Mouse (Mus musculus): ENCODE measurements around the gene Zic4.

Zic4 gene

DNA sequence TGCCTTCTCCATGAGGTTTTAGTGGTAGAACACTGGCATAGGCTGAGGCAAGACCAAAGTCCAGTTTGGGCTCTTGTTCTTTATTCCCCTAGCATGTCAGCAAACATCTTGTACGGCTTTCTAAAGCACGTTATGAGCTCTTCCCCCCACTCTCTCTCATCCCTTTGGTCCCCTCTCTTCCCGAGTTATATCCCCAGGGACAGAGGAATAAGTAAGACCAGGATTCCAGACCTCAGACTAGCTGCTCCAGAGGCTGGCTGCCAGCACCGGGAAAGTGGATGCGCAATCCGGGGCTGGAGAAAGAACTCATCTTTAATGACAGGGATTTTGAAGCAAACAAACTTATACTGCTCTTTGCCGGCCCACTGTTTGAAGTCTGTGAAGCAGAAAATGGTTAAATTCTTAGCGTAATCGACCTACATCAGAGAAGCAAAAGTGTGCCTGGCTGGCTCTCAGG, 18.3 kb downstream of the Zic4 start:
- peak; percentile 54 for DNase-seq

DNA sequence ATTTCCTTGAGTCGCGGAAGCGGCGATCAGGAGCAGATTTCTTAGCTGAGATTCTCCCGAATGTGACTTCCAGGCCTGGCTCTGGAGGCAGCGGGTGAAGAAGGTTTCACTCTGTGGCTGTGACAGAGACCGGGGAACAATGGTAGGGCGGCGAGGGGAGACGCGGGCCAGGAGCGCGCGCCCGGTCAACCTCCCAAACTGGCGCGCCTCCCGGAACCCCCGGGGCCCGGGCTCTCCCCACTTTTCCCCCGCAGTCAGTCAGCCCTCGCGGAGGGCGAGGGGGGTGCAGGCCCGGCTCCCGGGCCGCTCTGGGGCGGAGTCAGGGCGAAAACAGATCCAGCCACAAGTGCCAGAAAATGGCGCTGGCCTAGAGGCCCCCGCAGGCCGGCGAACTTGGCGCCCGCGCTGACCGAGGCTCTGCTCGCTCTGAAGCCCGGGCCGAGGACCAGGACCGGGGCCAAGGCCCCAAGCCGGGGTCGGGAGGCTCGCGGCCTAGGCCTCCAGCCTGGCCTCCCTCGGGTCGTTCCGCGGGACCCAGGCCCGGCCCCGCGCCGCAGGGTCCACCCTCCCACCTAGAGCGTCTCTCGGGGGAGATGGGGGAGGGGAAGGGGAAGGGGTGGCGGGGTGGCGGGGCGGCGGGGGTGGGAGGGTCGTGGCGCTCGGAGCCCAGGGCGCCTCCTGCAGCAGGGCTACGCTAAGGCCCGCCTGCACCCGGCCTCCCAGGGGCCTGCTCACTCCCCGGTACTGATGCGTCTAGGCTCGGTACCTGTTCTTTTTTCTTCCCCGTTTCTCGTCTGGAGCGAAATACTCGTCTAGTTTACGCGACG, 19.3 kb downstream of the Zic4 start:
- DNase-seq, result peak; percentile 84

DNA sequence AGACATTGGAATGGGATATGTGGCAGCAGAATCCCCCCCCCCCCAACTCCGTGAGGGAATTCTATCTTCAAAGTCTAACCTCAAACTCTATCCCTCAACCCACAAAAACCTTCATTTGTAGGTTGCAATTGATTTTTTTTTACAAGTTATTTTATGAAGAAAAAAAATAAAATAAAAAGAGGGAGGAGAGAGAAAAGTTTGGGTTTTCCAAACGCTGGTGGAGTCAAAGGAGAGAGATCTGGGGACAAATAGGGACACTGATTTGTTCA, 19.8 kb downstream of the Zic4 start:
- no peak for DNase-seq

DNA sequence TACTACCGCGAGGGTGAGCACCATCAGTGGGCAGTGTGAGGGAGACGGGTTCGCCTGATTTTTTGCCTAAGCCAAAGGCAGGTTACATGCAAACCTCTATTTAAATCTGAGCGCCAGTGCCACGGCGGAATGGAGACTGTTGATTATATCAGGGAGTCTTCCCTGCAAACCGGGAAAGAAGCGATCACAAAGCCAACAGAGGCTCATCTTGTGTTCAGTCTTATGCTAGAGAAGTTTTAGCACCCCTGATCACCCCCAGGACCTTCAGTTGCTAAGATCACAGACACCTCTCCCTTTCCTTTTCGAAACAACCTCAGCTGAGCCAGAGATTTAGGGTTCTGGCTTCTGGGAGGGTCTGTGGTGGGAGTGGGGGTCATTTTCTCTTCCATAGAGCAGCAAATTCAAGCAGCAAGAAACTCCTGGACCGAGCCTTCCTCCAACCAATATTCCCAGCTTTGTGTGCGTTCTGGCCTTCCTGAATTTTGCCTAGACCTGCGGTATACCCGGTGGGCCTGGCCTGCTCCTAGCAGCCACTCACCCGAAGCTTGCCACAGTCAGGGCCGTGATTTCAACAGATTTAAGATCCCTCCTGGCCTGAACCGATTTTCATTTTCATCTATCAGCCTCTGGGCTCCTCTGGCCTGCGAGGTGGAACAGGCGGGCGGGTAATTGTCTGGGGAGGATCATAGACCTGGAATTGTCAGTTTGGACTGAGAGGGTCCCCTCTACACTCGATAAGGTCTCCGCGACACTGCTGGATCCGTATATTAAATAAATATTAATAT, 20.4 kb downstream of the Zic4 start:
- DNase-seq, result peak; percentile 52

DNA sequence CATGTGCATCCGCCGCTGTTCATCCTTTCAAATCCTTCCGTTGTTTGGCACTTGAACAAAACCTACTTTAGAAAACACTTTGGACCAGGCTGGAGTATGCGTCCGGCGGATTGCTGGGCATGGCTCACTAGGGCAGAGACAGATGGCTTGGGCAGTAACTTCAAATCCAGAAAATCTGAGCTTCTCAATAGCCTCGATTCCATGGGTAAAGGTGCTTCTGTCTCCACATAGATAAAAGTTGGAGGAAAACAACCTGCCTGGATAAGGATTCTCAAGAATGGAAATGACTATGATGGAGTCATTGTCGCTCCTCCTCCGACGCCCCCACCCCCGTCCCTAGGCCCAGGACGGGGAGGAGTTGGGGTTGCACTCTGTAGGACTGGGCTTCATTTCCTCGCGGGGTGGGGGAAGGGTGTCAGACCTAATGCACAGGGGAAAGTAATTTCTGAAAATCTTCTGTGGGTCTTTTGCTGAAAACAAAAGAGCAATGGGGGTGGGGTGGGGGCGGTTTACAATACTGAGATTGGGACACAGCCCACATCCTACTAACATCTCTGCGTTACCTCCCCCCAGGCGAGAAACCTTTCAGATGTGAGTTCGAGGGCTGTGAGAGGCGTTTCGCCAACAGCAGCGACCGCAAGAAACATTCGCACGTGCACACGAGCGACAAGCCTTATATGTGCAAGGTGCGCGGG, 21.4 kb downstream of the Zic4 start:
- peak; percentile 58 for DNase-seq

DNA sequence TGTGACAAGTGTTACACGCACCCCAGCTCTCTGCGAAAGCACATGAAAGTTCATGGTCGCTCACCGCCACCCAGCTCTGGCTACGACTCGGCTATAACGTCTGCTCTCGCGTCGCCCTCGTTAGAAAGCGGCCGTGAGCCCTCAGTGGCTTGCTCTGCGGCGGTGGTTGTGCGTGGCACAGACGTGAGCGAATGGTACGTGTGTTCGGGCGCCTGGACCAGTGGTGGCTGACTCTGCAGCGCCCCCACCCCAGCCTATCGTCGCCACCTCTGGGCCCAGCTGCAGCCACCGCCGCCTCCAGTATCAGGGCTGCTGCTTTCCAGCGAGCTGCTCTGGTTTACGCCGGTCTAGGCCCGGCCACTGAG, 21.9 kb downstream of the Zic4 start:
- peak; percentile 71 for DNase-seq

DNA sequence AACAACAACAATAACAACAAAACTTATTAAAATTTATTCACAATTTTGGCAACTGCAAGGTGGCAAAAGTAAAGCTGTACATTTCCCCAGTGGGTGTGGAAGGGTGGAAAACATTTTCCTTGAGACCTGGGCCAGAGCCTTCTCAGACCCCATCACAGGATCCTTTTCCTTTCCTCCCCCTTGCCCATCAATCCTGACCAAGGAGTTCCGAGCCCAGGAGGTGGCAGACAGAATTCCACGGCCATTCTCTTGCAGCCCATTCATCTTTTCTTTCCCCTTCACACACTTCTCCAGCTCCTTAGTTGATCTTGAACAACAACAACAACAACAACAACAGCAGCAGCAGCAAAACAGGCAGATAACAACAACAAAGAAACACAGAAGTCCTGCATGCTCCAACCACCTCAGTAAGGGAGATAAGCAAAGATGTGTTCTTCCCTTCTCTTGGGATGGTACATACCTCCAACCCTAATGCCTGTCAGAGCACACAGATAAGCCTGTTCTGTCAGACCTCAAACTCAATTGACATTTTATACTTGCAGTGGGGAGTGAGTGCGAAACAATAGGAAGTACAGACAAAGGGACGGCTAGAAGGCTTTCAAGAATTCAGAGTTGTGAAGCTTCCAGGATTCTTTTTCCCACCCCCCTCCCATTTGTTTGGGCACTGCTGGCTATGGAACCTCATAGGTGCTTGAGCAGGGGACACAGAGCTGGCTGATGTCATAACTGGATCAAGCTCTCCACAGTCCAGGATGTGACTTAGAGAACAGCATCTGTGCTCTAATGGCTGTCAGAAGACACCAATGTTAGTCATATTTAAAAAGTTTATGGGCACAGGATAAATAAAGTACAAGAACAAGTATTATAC, 22.7 kb downstream of the Zic4 start:
- no peak for DNase-seq

DNA sequence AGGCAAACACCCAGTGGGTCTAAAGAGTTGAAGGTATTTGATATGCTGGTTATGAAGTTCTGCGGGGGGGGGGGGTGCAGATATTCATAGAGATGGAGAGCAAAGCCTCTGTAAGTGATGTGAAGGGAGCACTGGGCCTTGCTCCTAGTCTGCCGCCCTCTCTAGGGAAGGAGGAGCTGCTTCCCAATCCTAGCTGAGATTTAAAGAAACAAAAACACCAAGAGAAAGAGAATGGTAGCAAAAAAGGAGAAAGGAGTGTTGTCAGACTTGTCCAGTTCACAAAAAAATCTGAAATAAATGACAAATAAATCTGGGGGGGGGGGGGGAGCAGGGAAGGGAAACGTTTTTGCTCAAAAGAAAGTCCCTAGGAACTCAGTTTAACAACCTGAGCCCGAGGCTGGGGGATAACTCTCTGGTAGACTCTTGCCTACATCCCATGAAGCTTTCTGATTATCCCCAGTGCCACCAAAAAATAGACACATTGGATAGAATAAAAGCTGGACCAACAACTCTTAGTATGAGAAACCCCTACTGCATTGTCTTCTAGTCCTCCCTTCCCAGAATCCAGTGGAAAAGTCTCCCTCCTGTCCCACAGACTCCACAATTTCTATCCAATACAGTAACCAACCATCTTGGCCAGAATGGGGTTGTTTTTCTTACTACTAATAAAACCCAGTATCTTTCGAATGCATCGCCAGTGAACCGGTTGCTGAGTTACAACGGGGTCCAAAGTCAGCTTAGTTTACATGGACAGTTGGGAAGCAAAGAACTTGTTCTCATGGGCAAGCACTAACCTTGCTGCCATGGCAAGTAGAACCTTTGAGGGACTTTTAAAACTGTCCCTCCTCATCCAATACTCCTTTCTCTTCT, 23.6 kb downstream of the Zic4 start:
- no peak for DNase-seq

DNA sequence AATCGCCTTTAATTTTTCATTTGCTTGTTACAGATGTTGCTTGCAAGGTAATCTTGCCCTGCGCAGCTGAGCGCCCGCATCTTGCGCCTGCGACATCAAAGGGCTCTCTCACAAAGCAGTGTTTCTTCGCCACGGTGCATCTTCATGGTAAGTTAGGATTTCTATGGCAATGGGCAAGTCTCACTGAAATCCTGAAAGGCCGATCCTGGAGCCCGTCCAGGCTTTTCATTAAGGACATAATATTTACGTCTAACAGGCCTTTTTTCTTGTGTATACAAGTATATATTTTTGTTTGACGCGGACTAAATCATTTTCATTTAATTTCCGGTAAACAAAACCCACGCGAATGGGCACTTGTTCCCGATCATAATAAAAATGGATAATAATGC, 24.3 kb downstream of the Zic4 start:
- peak; percentile 76 for DNase-seq

DNA sequence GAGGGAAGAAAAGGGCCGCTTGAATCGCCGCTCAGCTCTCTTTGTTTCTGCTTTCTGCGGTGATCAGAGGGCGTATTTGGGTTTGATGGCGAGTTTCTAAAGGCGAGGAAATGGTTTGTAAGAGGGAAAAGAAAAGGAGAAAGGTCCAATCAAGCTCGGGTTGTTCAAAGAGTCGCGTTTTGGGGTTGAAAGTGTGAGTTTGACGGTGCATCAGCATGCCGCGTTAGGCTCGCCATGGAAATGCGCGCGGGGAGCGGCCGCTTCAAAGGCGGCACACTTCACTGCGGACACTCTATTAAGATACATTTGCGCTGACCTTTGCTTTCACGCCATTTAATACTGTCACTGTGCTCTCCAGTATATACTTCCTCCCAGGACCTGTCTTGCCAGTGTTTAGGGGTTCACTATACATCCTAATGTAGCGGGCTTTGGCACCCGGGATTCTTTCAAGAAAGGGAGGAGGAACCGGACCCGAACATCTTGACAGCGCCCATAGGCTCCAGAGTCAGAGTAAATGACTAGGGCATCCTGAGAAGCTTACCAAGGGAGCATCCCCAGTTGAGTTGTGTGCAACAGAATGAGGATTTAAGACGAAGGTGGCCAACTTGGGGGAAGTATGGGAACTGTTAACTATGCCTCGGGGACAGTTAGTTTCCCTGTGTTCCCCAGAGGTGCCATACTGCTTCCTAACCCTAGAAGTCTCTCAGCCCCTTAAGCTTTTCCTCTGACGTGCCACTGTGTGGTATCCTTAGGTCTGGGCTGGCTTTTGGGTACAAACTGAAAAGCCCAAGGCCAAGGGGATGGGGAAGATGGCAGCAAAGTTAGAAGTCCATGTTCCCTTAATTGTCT, 24.9 kb downstream of the Zic4 start:
- peak; percentile 81 for DNase-seq

DNA sequence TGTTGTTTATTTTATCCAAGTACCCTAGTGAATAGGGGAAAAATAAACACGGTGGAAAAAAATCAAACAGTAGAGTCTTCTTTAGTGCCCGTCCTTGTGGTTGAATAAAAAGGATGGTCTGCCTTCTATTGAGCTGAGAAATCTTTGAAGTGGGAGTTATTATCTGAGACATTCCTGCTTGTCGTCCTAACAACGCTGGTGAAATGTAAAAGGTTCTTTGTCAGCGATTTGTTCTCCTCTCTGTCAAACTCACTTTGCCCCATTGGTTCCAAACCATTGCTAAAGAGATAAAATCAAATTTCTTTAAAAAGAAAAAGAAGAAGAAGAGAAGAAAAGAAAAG, 25.5 kb downstream of the Zic4 start:
- peak; percentile 61 for DNase-seq

DNA sequence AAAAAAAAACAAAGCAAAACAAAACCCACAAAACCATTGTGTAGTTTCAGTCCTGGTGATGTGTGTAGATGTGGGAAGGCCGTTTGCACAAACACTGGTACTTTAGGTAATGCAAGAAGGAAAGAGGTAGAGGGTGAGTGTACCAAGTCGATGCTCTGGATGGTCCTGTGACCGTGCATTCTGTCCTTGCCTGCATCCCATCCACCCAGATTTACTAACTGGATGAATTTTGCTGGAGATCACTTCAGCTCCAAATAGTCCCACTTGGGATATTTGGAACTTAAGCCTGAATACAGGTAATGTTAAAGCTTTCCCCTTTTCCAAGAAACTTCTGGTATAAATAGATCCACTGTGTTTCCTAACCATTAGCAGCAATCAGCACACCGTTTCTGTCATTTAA, 26.0 kb downstream of the Zic4 start:
- no peak for DNase-seq

DNA sequence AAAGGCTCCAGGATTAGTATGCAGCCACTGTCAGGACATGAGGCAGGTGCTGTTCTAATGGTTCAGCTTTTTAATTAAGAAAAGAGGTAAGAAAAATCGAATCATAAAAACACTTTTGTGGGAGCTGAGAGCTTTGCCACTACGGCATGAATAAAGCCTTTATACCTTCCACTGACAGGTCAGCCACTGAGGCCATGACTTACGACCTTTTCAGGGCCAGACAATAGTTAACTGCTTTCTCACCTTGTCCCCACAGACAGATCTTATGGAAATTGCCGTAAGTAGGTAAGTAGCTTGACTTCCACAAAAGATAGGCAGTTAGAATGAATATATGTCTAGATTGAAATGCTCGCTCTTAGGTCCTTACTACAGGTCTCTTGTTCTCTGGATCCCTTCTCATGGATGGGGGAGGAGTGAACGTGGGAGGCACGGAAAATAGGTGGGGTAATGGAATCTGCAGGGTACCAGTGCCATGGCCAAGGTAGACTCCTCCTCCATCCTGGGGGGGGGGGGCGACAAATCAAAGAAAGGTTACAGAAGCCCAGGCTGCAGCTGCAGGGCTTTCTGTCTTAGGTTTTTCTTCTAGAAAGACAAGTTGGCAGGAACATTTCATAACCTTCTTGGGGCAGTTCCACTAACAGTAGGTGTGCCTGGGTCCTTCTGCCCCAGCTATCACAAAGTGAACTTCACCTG, 31.3 kb downstream of the Zic4 start:
- no peak for DNase-seq

DNA sequence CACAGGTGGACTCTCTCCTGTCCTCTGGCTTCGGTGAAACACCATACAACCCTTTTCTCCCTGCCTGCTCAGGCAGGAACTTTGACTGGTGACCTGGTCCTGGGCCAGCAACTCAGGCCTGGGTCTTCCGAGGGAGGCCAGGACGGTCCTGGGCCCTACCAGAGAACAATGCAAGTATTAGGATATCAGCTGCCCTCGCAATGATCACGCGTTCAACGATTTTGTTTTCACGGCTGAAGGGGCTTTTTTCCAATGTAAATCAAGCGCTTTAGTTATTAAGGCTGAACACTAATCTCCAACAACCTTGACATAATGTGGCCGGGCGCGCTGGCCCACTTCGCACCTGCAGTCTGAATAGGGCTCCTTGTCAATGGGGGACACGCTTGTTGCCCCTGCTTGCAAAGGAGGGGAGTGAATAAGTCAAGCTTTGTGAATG, 32.0 kb downstream of the Zic4 start:
- no peak for DNase-seq

DNA sequence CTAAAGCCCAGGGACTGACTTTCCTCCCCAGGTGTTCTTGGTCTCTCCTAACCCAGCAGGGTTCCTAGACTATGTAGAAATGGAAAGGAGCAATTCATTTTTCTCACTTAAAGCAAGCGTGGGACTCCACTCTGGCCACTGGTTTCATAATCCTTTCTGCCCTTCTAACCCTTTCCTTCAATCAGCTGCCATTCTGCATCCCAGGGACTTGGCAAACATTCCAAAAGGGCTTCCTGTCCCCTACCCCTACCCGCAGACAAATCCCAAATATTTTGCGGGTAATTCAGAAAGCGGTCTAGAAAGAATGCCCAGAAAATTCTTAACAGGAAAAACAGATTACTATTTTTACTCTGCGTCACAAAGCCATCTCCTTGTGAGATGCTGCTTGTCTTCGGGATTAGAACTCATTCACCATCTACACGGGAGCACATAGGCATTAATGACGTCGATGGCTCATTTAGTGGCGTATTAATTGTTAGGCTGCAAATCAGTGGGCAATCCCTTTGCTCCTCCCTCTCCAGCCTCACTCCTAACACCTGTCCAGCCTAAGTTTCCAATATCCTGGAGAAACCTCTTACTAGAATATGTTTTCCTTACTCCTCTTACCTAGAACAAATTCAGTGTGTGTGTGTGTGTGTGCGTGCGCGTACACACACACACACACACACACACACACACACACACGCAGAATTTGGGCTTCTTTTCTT, 33.0 kb downstream of the Zic4 start:
- no peak for DNase-seq

DNA sequence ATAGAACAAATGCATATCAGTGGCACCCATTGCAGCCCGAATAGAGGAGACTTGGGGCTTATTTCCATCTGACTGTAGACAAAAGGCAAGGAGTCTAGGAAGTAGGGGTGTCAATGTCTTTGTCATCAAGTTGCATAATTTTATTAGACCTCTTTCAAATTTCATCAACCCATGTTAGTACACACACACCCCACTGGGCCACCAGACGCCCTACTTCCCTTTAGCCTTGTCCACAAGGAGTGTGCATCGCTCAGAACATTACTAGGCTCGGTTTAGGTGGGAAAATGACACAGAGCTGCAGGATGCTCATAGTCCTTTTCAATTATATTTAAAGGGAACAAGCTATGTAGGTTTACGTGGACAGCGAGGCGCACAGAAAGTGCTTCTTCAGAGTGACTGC, 37.8 kb downstream of the Zic4 start:
- DNase-seq, result no peak

DNA sequence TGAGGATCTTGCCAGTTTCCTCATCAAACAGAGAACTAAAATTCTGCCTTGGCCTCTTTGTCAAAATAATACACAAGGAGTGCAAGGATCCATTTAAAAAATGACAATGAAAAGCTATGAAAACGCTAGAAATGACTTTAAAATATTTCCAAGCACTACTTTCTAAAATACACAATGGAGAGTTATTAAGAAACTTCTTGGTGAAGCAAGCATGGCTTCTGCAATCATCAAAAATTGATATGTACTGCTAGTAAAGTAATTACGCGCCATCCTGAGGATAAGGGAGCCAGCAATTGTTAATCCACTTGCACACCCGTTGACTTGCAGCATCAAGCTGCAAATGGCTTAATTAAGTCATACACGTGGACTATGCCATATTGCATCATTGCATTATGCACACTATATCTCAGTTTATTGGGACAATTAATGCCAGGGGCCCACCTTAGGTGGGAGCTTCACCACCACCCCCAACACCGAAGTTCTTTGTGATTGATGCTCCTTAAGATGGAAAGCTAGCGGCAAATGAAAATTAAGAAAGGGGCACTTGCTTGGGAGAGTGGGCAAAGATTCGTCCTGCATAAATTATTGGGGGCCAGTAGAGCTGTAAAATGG, 38.4 kb downstream of the Zic4 start:
- DNase-seq, result no peak

DNA sequence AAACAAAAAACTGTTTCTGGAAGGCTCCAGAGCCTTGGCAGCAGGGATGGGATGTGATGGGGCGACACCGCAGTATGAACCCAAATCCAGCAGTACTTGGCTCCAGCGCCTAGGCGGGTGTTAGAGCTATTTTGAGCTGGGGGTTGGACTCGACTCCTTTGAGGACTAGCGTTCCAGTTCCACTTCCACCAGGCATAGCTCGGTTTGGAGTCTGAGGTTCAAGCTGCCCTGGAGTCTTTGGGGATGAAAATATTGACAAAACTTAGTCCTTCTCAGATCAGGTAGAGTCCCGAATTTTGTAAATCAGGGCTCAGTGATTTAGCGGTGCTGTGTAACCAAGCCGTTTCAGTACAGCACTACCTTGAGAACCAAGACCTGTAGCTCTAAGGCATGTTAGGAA, 39.3 kb downstream of the Zic4 start:
- no peak for DNase-seq

DNA sequence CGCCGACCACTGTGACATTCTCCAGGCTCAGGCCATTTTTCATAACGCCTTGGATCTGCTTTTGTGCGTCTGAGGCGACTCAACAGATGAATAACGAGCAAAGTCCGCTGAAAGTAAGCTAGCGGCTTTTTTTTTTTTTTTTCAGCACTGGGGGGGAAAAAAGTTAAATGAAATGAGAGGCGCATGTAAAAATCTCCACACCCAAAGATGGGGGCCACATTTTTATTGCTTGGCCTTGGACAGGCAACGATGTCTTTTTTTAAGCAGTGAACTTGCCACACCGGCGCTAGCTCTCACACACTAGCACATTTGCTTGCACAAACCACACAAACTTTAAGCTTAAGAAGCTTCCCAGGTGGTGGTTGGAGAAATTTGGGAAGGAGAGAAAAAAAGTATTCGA, 42.0 kb downstream of the Zic4 start:
- DNase-seq, result no peak
